20 mouse cellular contexts compared by ENCODE assay signal in genomic region chr1:64173708-64174107, GRCm38 (mm10). TPM values are rescaled to one million over a fixed set of nuclear protein-coding genes. Genes with fewer than 3 reads are reported as not detected.
DNase-seq lines count a peak whose midpoint lies in the region; ATAC-seq and TF ChIP-seq lines count a peak whose summit lies in the region.
"Had no signal": no experiment of that assay in that cellular context is flagged by ENCODE, and none has a peak within 500 bp of the region (broad histone marks: within the 10 kb centered on the region; RNA-seq: fewer than 3 reads in every experiment).

No protein-coding gene starts in this region.

- no peak for ATAC-seq in cerebellum, adult (ENCODE audit: insufficient number of reproducible peaks, low FRiP score, low TSS enrichment)
- peak; percentile 80; the same call in 1 of the 2 replicates for ATAC-seq in hindbrain, postnatal 0 days
- no peak for ATAC-seq in midbrain, postnatal 0 days (ENCODE audit: low FRiP score)
- ATAC-seq in inflammation-experienced regulatory T-cells, adult 6 months: no peak
- ATAC-seq in intestine, postnatal 0 days: no peak
- ATAC-seq: CD4-positive, CD25-positive, alpha-beta regulatory T cell, adult 4 months; intestine, embryonic 15.5 days had no signal

- no peaks in the 10 kb centered on the region for H3K27me3 ChIP-seq in hindbrain, postnatal 0 days (ENCODE audit: insufficient read depth, low read length)
- H3K27me3 ChIP-seq in midbrain, postnatal 0 days (ENCODE audit: insufficient read depth, low read length): no peaks in the 10 kb centered on the region
- H3K27me3 ChIP-seq in intestine, postnatal 0 days (replicated peaks; ENCODE audit: control insufficient read depth, insufficient read depth, low read length): no peaks in the 10 kb centered on the region
- H3K27me3 ChIP-seq: intestine, embryonic 15.5 days; kidney, embryonic 15.5 days had no signal

- no peaks in the 10 kb centered on the region for H3K9me3 ChIP-seq in hindbrain, postnatal 0 days (ENCODE audit: low read length)
- H3K9me3 ChIP-seq in midbrain, postnatal 0 days (ENCODE audit: low read length): no peaks in the 10 kb centered on the region
- no peaks in the 10 kb centered on the region for H3K9me3 ChIP-seq in intestine, postnatal 0 days (ENCODE audit: control insufficient read depth)
- H3K9me3 ChIP-seq: G1E; intestine, embryonic 15.5 days; kidney, embryonic 15.5 days had no signal

- TF ChIP-seq CTCF in hindbrain, postnatal 0 days (IDR thresholded peaks at IDR 0.05; ENCODE audit: low read depth): no peak
- no peak for TF ChIP-seq CTCF in midbrain, postnatal 0 days (IDR thresholded peaks at IDR 0.05)
- TF ChIP-seq CTCF in intestine, postnatal 0 days (IDR thresholded peaks at IDR 0.05; ENCODE audit: low read depth): no peak

- H3K36me3 ChIP-seq in hindbrain, postnatal 0 days (ENCODE audit: insufficient read depth, low read length): no peaks in the 10 kb centered on the region
- H3K36me3 ChIP-seq in midbrain, postnatal 0 days (ENCODE audit: insufficient read depth, low read length): no peaks in the 10 kb centered on the region
- H3K36me3 ChIP-seq in intestine, postnatal 0 days (ENCODE audit: control insufficient read depth, insufficient read depth): no peaks in the 10 kb centered on the region
- H3K36me3 ChIP-seq: G1E; intestine, embryonic 15.5 days; kidney, embryonic 15.5 days; limb, embryonic 12.5 days had no signal

- H3K4me2 ChIP-seq in hindbrain, postnatal 0 days (ENCODE audit: low read depth, low read length): no peak overlapping the region
- no peak overlapping the region for H3K4me2 ChIP-seq in midbrain, postnatal 0 days (ENCODE audit: low read depth, low read length, poor library complexity, severe bottlenecking)
- H3K4me2 ChIP-seq in intestine, postnatal 0 days (replicated peaks; ENCODE audit: low read depth): no peak overlapping the region
- H3K4me2 ChIP-seq: heart, embryonic 11.5 days; intestine, embryonic 15.5 days; kidney, embryonic 15.5 days; limb, embryonic 12.5 days had no signal

- 14% methylated on average over 4 of the region's 4 CpGs for WGBS in hindbrain, postnatal 0 days
- WGBS in midbrain, postnatal 0 days: 15% methylated on average over 4 of the region's 4 CpGs
- 65% methylated on average over 4 of the region's 4 CpGs for WGBS in intestine, postnatal 0 days

- 0 out of 2 replicates have a peak overlapping the region, but pooled peaks have one; percentile 41 for H3K27ac ChIP-seq in hindbrain, postnatal 0 days
- no peak overlapping the region for H3K27ac ChIP-seq in midbrain, postnatal 0 days (ENCODE audit: low read depth, low read length)
- H3K27ac ChIP-seq in intestine, postnatal 0 days (ENCODE audit: low read depth, low read length): no peak overlapping the region
- H3K27ac ChIP-seq: intestine, embryonic 15.5 days; kidney, embryonic 15.5 days; left cerebral cortex, adult 2 months; limb, embryonic 12.5 days; liver, embryonic 14.5 days had no signal

- no peak overlapping the region for H3K9ac ChIP-seq in hindbrain, postnatal 0 days (replicated peaks; ENCODE audit: low read length)
- no peak overlapping the region for H3K9ac ChIP-seq in midbrain, postnatal 0 days (replicated peaks; ENCODE audit: low read length, poor library complexity, severe bottlenecking)
- H3K9ac ChIP-seq in intestine, postnatal 0 days (ENCODE audit: low read depth, low read length): no peak overlapping the region
- H3K9ac ChIP-seq: intestine, embryonic 15.5 days; kidney, embryonic 15.5 days; limb, embryonic 12.5 days; liver, embryonic 14.5 days had no signal

- DNase-seq in cerebellum, postnatal 10 days: peak; percentile 41 to 43
- DNase-seq in embryo, embryonic 11 days: peak; percentile 34
- peak; percentile 57 for DNase-seq in hindbrain, postnatal 0 days (ENCODE audit: low spot score)
- peak; percentile 66 for DNase-seq in midbrain, postnatal 0 days (ENCODE audit: low spot score)
- no peak for DNase-seq in adipocyte (ENCODE audit: low spot score)
- DNase-seq: gastrocnemius, postnatal 36 days; heart, postnatal 14 days; right cerebral cortex, postnatal 4 days; thymus, postnatal 14 days had no signal

- H3K4me1 ChIP-seq in hindbrain, postnatal 0 days (ENCODE audit: insufficient read depth, low read length): peaks cover 10% of the 10 kb centered on the region
- H3K4me1 ChIP-seq in midbrain, postnatal 0 days (ENCODE audit: insufficient read depth, low read length): 0 out of 2 replicates have a peak, but pooled peaks cover 8% of the 10 kb centered on the region
- no peaks in the 10 kb centered on the region for H3K4me1 ChIP-seq in intestine, postnatal 0 days (replicated peaks; ENCODE audit: control insufficient read depth, insufficient read depth, low read length)
- H3K4me1 ChIP-seq: intestine, embryonic 15.5 days; kidney, embryonic 15.5 days had no signal

- no peak overlapping the region for H3K4me3 ChIP-seq in hindbrain, postnatal 0 days (ENCODE audit: low read length)
- no peak overlapping the region for H3K4me3 ChIP-seq in midbrain, postnatal 0 days (ENCODE audit: low read depth, low read length)
- no peak overlapping the region for H3K4me3 ChIP-seq in intestine, postnatal 0 days (ENCODE audit: low read depth, low read length)
- H3K4me3 ChIP-seq: intestine, embryonic 15.5 days; kidney, embryonic 15.5 days; left cerebral cortex, adult 2 months; limb, embryonic 12.5 days had no signal

RNA-seq across cellular contexts. Expression of gene Klf7, which starts 51.6 kb away (rescaled TPM):
- total RNA-seq in hindbrain, postnatal 0 days (2014; rRNA removed): 47.3 and 48.0 TPM in 2 replicates
- 115 and 120 TPM in 2 replicates for polyA plus RNA-seq in hindbrain, postnatal 0 days (2015; fragmentation: Nextera tagmentation; extraction: Ambion mirVana)
- total RNA-seq in midbrain, postnatal 0 days (2014; rRNA removed): 59.9 and 71.8 TPM in 2 replicates
- polyA plus RNA-seq in midbrain, postnatal 0 days (2015; fragmentation: Nextera tagmentation; extraction: Ambion mirVana): 117 and 138 TPM in 2 replicates
- polyA plus RNA-seq in inflammation-experienced regulatory T-cells, adult 6 months (2017; shearing (Covaris generic)): 10 to 100 TPM in 2 of 3 experiments, 1 to 10 TPM in 1; 6.6 to 22.4 (median 21.6) TPM
- polyA plus RNA-seq in intestine, postnatal 0 days (2015; fragmentation: Nextera tagmentation; extraction: Ambion mirVana): 11.3 and 11.9 TPM in 2 replicates
- polyA plus RNA-seq: G1E had no signal
